Mouse (Mus musculus) spleen, adult 2 months (tissue): ENCODE results near the gene Atp8a2.

ENCODE experiments used
- CTCF ChIP-seq: fragments of 200-500 bp; IDR thresholded peaks from 2 replicates; pipeline ENCODE4 v1.5.1; 2011; ENCODE audit warnings: mild to moderate bottlenecking, inconsistent platforms; ENCODE audit not compliant: insufficient read depth, insufficient read length, insufficient replicate concordance; ENCODE audit errors: extremely low read depth
- POLR2A ChIP-seq: fragments of 200-500 bp; IDR thresholded peaks from 2 replicates; pipeline ENCODE4 v1.6.1; 2011; ENCODE audit warnings: low read depth, low read length, inconsistent platforms

DNA sequence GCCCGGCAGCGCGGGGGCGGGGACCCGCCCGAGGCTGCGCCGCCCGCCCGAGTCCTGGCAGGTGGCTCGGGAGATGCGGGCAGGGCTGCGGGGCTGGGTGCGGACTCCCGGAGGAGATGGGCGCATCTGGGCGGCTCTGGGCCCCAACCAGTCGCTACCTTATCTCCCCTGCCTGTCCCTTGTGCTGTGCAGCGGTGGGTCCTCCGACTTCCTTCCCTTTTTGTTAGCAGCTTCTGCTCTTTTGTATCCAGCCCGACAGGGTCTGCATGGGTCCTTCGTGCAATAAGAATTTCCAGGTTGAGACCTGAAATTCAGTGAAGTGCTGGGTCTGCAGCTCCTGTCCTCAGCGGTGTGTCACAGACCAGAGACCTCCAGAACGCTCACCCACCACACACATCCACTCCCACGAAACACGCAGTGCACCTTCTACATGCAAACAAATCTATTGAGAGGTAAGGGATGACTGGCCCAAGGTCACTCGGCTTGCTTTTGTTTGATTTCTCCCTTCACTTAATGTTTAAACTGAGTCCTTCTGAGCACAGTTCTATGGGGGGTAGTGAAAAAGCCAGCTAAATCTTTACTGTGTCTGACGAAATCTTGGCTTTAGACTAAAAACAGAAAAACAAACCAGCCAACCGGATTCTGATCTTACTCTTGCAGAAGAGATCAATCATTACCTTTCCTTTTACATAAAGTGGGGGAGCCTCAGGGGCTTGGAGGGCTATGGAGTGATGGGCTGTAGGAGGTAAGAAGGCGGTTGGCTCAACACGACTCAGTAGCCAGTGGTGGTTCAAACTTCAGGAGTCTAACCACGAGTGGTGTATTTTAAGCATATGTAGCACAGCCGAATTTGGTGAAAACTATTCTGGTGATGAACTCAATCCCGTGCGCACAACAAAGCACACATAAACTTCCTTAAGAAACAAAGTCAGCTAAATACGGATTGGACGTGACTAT lies 19.1 kb downstream of the Atp8a2 start:
- TF ChIP-seq CTCF (no peak), POLR2A (no peak)
